Mouse (Mus musculus) MEL (cell line): ENCODE results near the gene Cul1.

Source experiments
- CHD1 ChIP-seq: IDR thresholded peaks from 2 replicates; pipeline ENCODE4 v1.6.1; 2012; ENCODE audit warnings: low read depth, mild to moderate bottlenecking, inconsistent platforms, low read length, improper control_type of control experiment
- CTCF ChIP-seq, 3 experiments: IDR thresholded peaks in 2 of 3; conservative IDR thresholded peaks in 1 of 3; 2 replicates each; pipeline ENCODE4 v1.5.1; 2011 to 2012; ENCODE audit warnings: low read length in 3 of 3, low read depth in 2 of 3, mild to moderate bottlenecking in 2 of 3, improper control_type of control experiment in 1 of 3, inconsistent platforms in 1 of 3, mixed read lengths in 1 of 3, moderate library complexity in 1 of 3; ENCODE audit not compliant: control insufficient read depth in 1 of 3, insufficient read depth in 1 of 3, poor library complexity in 1 of 3, severe bottlenecking in 1 of 3
- GATA1 ChIP-seq: IDR thresholded peaks from 2 replicates; pipeline ENCODE4 v1.6.1; 2011; ENCODE audit warnings: low read depth, low read length, improper control_type of control experiment
- MAFK ChIP-seq: IDR thresholded peaks from 2 replicates; pipeline ENCODE4 v1.6.1; 2011; ENCODE audit warnings: low read depth, mild to moderate bottlenecking, low read length, improper control_type of control experiment, borderline replicate concordance
- POLR2A ChIP-seq, 2 experiments: IDR thresholded peaks; 2 replicates each; pipeline ENCODE4 v1.6.1; 2011 to 2012; ENCODE audit warnings: low read length in 2 of 2, mild to moderate bottlenecking in 2 of 2, control low read depth in 1 of 2, improper control_type of control experiment in 1 of 2, low read depth in 1 of 2, moderate library complexity in 1 of 2; ENCODE audit not compliant: control insufficient read depth in 1 of 2, insufficient read depth in 1 of 2, poor library complexity in 1 of 2
- POLR2AphosphoS2 ChIP-seq: IDR thresholded peaks from 2 replicates; pipeline ENCODE4 v1.6.1; 2011; ENCODE audit warnings: low read length, improper control_type of control experiment
- USF1 ChIP-seq: IDR thresholded peaks from 2 replicates; pipeline ENCODE4 v1.6.1; 2014; ENCODE audit warnings: low read depth, mild to moderate bottlenecking, inconsistent platforms, low read length, improper control_type of control experiment, moderate library complexity
- ZC3H11A ChIP-seq: IDR thresholded peaks from 2 replicates; pipeline ENCODE4 v1.6.1; 2012; ENCODE audit warnings: low read depth, mild to moderate bottlenecking, inconsistent platforms, low read length, improper control_type of control experiment

DNA sequence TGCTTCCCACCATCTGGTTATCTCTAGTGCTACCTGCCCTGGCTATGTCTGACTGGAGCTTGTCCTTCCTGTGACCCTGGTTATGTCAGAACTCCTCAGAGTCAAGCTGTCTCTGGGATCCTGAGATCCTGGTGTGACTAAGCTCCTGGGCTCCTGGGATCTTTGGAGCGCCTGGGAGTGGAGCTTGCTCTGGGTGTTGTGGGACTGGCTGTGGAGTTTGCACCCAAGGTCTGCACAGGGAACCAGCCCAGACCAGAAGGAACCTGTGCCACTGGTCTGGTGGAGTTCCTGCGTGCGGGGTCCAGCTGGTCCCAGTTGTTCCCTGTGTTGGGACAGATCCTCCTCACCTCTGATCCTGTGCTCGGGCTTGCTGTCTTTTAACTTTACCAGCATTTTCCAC, 41.4 kb downstream of the Cul1 start:
- TF ChIP-seq POLR2A (IDR thresholded peaks at IDR 0.05; ENCODE audit: control insufficient read depth in 1 of 2, insufficient read depth in 1 of 2, low read depth in 1 of 2, low read length in 2 of 2, poor library complexity in 1 of 2) (no peak), USF1 (no peak), ZC3H11A (no peak), GATA1 (no peak), POLR2AphosphoS2 (no peak), MAFK (no peak), CTCF (IDR thresholded peaks at IDR 0.05 in 2 of 3, conservative IDR thresholded peaks at IDR 0.05 in 1 of 3; ENCODE audit: control insufficient read depth in 1 of 3, insufficient read depth in 1 of 3, low read depth in 2 of 3, low read length in 3 of 3, poor library complexity in 1 of 3, severe bottlenecking in 1 of 3) (no peak), CHD1 (no peak)
